Mouse (Mus musculus): ENCODE measurements at regions not wholly inside any gene's neighbourhood (a gene's known extent, or its start where the extent isn't known, plus 50 kb on each side); places are given as distances from the start of the nearest gene placed in this dataset.
"Not testable (repeated sequence)": the region's sequence is repeated elsewhere in the genome, so short reads cannot be mapped to it uniquely, and the experiment has no call there.

DNA sequence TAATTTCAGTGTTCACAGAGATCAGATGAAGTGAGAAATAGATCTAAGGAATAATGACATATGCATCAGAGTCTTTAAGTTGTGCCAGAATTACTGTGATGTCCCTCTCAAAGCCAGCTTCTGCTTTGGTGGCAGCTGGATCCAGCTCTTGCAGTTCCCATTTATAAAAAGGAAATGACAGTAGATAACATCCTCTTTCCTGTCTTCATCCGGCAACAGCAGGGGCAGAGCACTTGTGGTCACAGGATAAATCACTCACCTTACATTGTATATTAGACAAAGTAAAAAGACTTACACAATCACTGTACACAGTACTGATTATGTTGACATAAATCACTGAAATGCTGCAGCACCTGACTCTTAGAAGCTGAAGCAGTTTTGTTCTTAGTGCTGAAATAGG is 1214.2 kb downstream of the Adam6a start:
- H3K9me3 ChIP-seq: peaks cover 25% of the 10 kb centered on the region; the same call in 1 of the 2 replicates
- H3K4me2 ChIP-seq; H3K4me3 ChIP-seq; H3K36me3 ChIP-seq; H3K27ac ChIP-seq (replicated peaks); ATAC-seq (ENCODE audit: extremely low read depth, insufficient number of reproducible peaks, low FRiP score, low TSS enrichment); H3K27me3 ChIP-seq (replicated peaks); H3K4me1 ChIP-seq; H3K9ac ChIP-seq: not testable (repeated sequence)
- 81% methylated on average over 1 of the region's 1 CpGs for WGBS

DNA sequence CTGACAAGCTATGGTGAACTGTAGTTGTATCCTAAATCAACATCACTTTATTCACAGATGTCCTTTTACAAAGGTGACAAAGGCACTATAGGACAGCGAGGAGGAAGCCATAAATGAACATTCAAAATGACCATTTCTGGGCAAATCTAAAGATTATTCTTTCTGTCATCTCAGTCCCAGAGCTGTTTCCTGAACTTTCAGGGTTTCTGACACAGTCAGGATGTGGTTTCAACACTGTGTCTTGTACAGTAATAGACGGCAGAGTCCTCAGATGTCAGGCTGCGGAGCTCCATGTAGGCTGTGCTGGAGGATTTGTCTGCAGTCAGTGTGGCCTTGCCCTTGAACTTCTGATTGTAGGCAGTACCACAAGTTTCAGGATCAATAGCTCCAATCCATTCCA is 1220.5 kb downstream of the Adam6a start:
- H3K27ac ChIP-seq (replicated peaks); H3K36me3 ChIP-seq; H3K9ac ChIP-seq; H3K4me3 ChIP-seq; H3K4me2 ChIP-seq; H3K27me3 ChIP-seq (replicated peaks); H3K4me1 ChIP-seq; ATAC-seq (ENCODE audit: extremely low read depth, insufficient number of reproducible peaks, low FRiP score, low TSS enrichment): not testable (repeated sequence)
- 71% methylated on average over 3 of the region's 3 CpGs for WGBS
- H3K9me3 ChIP-seq: peaks cover 43% of the 10 kb centered on the region

DNA sequence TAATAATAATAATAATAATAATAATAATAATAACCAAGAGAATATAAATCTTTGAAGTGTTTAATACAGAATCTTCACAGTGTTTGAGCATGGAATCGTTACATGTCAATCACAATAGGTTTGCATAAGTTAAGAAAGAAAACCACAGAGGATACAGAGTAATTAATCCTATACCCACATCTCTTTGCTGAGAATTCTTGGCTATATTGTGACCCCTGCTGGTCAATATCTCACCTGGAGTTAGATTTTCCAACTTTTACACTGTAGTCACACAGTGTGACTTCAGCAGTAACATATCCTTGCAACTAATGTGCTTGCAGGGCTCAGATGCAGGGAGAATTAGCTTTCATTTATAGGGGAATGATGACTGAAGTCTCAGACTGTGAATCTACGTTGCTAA is 1231.7 kb downstream of the Adam6a start:
- not testable (repeated sequence) for H3K4me3 ChIP-seq; H3K27ac ChIP-seq (replicated peaks); ATAC-seq (ENCODE audit: extremely low read depth, insufficient number of reproducible peaks, low FRiP score, low TSS enrichment); H3K9ac ChIP-seq; H3K4me2 ChIP-seq; H3K27me3 ChIP-seq (replicated peaks); H3K36me3 ChIP-seq; H3K4me1 ChIP-seq
- WGBS: 65% methylated on average over 2 of the region's 2 CpGs
- peaks cover 77% of the 10 kb centered on the region for H3K9me3 ChIP-seq

DNA sequence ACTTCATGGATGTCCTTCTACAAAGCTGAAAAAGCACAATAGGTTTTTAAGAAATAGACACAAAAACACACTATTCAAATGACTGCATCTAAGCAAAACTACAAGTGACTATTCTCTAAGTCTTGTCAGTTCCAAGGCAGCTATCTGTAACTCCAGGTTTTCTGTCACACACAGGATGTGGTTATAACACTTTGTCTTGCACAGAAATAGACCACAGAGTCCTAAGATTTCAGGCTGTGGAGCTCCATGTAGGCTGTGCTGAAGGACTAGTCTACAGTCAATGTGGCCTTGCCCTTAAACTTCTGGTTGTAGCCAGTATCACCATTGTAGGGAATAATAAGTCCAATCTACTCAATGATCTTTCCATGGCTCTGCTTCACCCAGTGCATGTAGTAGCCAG is 1243.1 kb upstream of the Zfp386 start:
- ATAC-seq (ENCODE audit: extremely low read depth, insufficient number of reproducible peaks, low FRiP score, low TSS enrichment): no peak
- no peaks in the 10 kb centered on the region for H3K4me1 ChIP-seq
- H3K36me3 ChIP-seq: no peaks in the 10 kb centered on the region
- no peak overlapping the region for H3K4me3 ChIP-seq
- H3K27ac ChIP-seq (replicated peaks): no peak overlapping the region
- H3K27me3 ChIP-seq (replicated peaks): no peaks in the 10 kb centered on the region
- peaks cover 29% of the 10 kb centered on the region for H3K9me3 ChIP-seq
- no peak overlapping the region for H3K4me2 ChIP-seq
- no peak overlapping the region for H3K9ac ChIP-seq

DNA sequence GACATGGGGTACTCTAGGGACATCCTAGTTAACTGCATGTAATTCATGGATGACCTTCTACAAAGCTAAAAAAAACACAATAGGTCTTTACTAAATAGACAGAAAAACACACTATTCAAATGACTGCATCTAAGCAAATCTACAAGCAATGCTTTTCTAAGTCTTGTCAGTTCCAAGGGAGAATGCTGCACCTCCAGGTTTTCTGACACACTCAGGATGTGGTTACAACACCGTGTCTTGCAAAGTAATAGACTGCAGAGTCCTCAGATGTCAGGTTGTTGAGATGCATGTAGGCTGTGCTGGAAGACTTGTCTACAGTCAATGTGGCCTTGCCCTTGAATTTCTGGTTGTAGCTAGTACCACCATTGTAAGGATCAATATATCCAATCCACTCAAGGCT is 1238.3 kb upstream of the Zfp386 start:
- no peak overlapping the region for H3K4me3 ChIP-seq
- no peak overlapping the region for H3K9ac ChIP-seq
- H3K27ac ChIP-seq (replicated peaks): no peak overlapping the region
- no peaks in the 10 kb centered on the region for H3K36me3 ChIP-seq
- peaks cover 34% of the 10 kb centered on the region for H3K9me3 ChIP-seq
- no peak for ATAC-seq (ENCODE audit: extremely low read depth, insufficient number of reproducible peaks, low FRiP score, low TSS enrichment)
- WGBS: 65% methylated on average over 1 of the region's 1 CpGs
- no peak overlapping the region for H3K4me2 ChIP-seq
- no peaks in the 10 kb centered on the region for H3K4me1 ChIP-seq
- no peaks in the 10 kb centered on the region for H3K27me3 ChIP-seq (replicated peaks)

- H3K36me3 ChIP-seq; H3K27me3 ChIP-seq (replicated peaks); H3K9ac ChIP-seq; ATAC-seq (ENCODE audit: extremely low read depth, insufficient number of reproducible peaks, low FRiP score, low TSS enrichment); H3K4me1 ChIP-seq; H3K27ac ChIP-seq (replicated peaks); H3K4me2 ChIP-seq; H3K4me3 ChIP-seq: not testable (repeated sequence)
- peaks cover 34% of the 10 kb centered on the region for H3K9me3 ChIP-seq
- WGBS: 44% methylated on average over 1 of the region's 1 CpGs
These were observed 1230.7 kb upstream of the Zfp386 start for GRCm38 (mm10) chr12:114816858-114817257.

- Histone ChIP-seq H3K4me3 (no peak overlapping the region), H3K4me1 (no peaks in the 10 kb centered on the region), H3K36me3 (no peaks in the 10 kb centered on the region), H3K9ac (no peak overlapping the region), H3K9me3 (peaks cover 31% of the 10 kb centered on the region), H3K27me3 (replicated peaks) (no peaks in the 10 kb centered on the region), H3K4me2 (no peak overlapping the region), H3K27ac (replicated peaks) (no peak overlapping the region)
- ATAC-seq (ENCODE audit: extremely low read depth, insufficient number of reproducible peaks, low FRiP score, low TSS enrichment): no peak
These were observed 1214.6 kb upstream of the Zfp386 start for GRCm38 (mm10) chr12:114832916-114833315.
